Mouse (Mus musculus): Measurements from ENCODE around the gene Gm3336. TPM values are rescaled to one million over a fixed set of nuclear protein-coding genes. Genes with fewer than 3 reads are reported as not detected.

Gm3336 gene
- not detected for polyA plus RNA-seq (2014; fragmentation: Illumina TruSeq; extraction: RNeasy Lipid Tissue Mini Kit (QIAGEN cat#74804); ENCODE audit: low read depth, low replicate concordance)

GRCm38 (mm10) chr8:70718297-70718696, at the start of gene Gm3336:
TSS of gene Gm3336 (plus strand) at chr8:70718543.

GRCm38 (mm10) chr8:70673079-70673856, 45.1 kb upstream of the Gm3336 start, which contains the start of gene Lsm4:
TSS of gene Lsm4 (plus strand) at chr8:70673248.

GRCm38 (mm10) chr8:70698310-70699109, 19.8 kb upstream of the Gm3336 start, which contains the start of gene Jund:
TSS of gene Jund (plus strand) at chr8:70698949.

GRCm38 (mm10) chr8:70703287-70703686, 15.1 kb upstream of the Gm3336 start, which contains the start of gene Iqcn:
TSS of gene Iqcn (plus strand) at chr8:70703457.

GRCm38 (mm10) chr8:70723486-70724210, 5.3 kb downstream of the Gm3336 start, which contains the start of gene Pde4c:
TSS of gene Pde4c (plus strand) at chr8:70723720.

GRCm38 (mm10) chr8:70754043-70754870, 35.9 kb downstream of the Gm3336 start, which contains the start of gene Rab3a:
TSS of gene Rab3a (plus strand) at chr8:70754679.

GRCm38 (mm10) chr8:70760775-70761406, 42.5 kb downstream of the Gm3336 start, which contains the start of gene Mpv17l2:
TSS of gene Mpv17l2 (minus strand) at chr8:70760946.

Other genes starting within 250 kb of the Gm3336 start
- 2.1 TPM for gene Klhl26, start 241.6 kb upstream of the Gm3336 start, polyA plus RNA-seq (2014; fragmentation: Illumina TruSeq; extraction: RNeasy Lipid Tissue Mini Kit (QIAGEN cat#74804); ENCODE audit: low read depth, low replicate concordance)
- gene Tmem59l, start 231.2 kb upstream of the Gm3336 start, polyA plus RNA-seq (2014; fragmentation: Illumina TruSeq; extraction: RNeasy Lipid Tissue Mini Kit (QIAGEN cat#74804); ENCODE audit: low read depth, low replicate concordance) = not detected
- gene Crlf1, start 225.4 kb upstream of the Gm3336 start, polyA plus RNA-seq (2014; fragmentation: Illumina TruSeq; extraction: RNeasy Lipid Tissue Mini Kit (QIAGEN cat#74804); ENCODE audit: low read depth, low replicate concordance) = not detected
- gene Rex1bd, start 211.8 kb upstream of the Gm3336 start, polyA plus RNA-seq (2014; fragmentation: Illumina TruSeq; extraction: RNeasy Lipid Tissue Mini Kit (QIAGEN cat#74804); ENCODE audit: low read depth, low replicate concordance) = 0.77 TPM
- gene Uba52, start 207.7 kb upstream of the Gm3336 start, polyA plus RNA-seq (2014; fragmentation: Illumina TruSeq; extraction: RNeasy Lipid Tissue Mini Kit (QIAGEN cat#74804); ENCODE audit: low read depth, low replicate concordance) = 2.4 TPM
- 2.8 TPM for gene Fkbp8, start 190.8 kb upstream of the Gm3336 start, polyA plus RNA-seq (2014; fragmentation: Illumina TruSeq; extraction: RNeasy Lipid Tissue Mini Kit (QIAGEN cat#74804); ENCODE audit: low read depth, low replicate concordance)
- gene Kxd1, start 190.6 kb upstream of the Gm3336 start, polyA plus RNA-seq (2014; fragmentation: Illumina TruSeq; extraction: RNeasy Lipid Tissue Mini Kit (QIAGEN cat#74804); ENCODE audit: low read depth, low replicate concordance) = 9.4 TPM
- gene Ell, start 179.1 kb upstream of the Gm3336 start, polyA plus RNA-seq (2014; fragmentation: Illumina TruSeq; extraction: RNeasy Lipid Tissue Mini Kit (QIAGEN cat#74804); ENCODE audit: low read depth, low replicate concordance) = 0.32 TPM
- gene Isyna1, start 124.2 kb upstream of the Gm3336 start, polyA plus RNA-seq (2014; fragmentation: Illumina TruSeq; extraction: RNeasy Lipid Tissue Mini Kit (QIAGEN cat#74804); ENCODE audit: low read depth, low replicate concordance) = not detected
- not detected for gene Ssbp4, start 109.7 kb upstream of the Gm3336 start, polyA plus RNA-seq (2014; fragmentation: Illumina TruSeq; extraction: RNeasy Lipid Tissue Mini Kit (QIAGEN cat#74804); ENCODE audit: low read depth, low replicate concordance)
- not detected for gene Lrrc25, start 102.4 kb upstream of the Gm3336 start, polyA plus RNA-seq (2014; fragmentation: Illumina TruSeq; extraction: RNeasy Lipid Tissue Mini Kit (QIAGEN cat#74804); ENCODE audit: low read depth, low replicate concordance)
- gene Gdf15, start 86.1 kb upstream of the Gm3336 start, polyA plus RNA-seq (2014; fragmentation: Illumina TruSeq; extraction: RNeasy Lipid Tissue Mini Kit (QIAGEN cat#74804); ENCODE audit: low read depth, low replicate concordance) = not detected
- gene Pgpep1, start 58.2 kb upstream of the Gm3336 start, polyA plus RNA-seq (2014; fragmentation: Illumina TruSeq; extraction: RNeasy Lipid Tissue Mini Kit (QIAGEN cat#74804); ENCODE audit: low read depth, low replicate concordance) = 45.6 TPM
- gene Lsm4, start 45.3 kb upstream of the Gm3336 start, polyA plus RNA-seq (2014; fragmentation: Illumina TruSeq; extraction: RNeasy Lipid Tissue Mini Kit (QIAGEN cat#74804); ENCODE audit: low read depth, low replicate concordance) = not detected
- gene Jund, start 19.6 kb upstream of the Gm3336 start, polyA plus RNA-seq (2014; fragmentation: Illumina TruSeq; extraction: RNeasy Lipid Tissue Mini Kit (QIAGEN cat#74804); ENCODE audit: low read depth, low replicate concordance) = 16.3 TPM
- gene Iqcn, start 15.1 kb upstream of the Gm3336 start, polyA plus RNA-seq (2014; fragmentation: Illumina TruSeq; extraction: RNeasy Lipid Tissue Mini Kit (QIAGEN cat#74804); ENCODE audit: low read depth, low replicate concordance) = not detected
- gene Pde4c, start 5.2 kb downstream of the Gm3336 start, polyA plus RNA-seq (2014; fragmentation: Illumina TruSeq; extraction: RNeasy Lipid Tissue Mini Kit (QIAGEN cat#74804); ENCODE audit: low read depth, low replicate concordance) = 1.3 TPM
- gene Rab3a, start 36.1 kb downstream of the Gm3336 start, polyA plus RNA-seq (2014; fragmentation: Illumina TruSeq; extraction: RNeasy Lipid Tissue Mini Kit (QIAGEN cat#74804); ENCODE audit: low read depth, low replicate concordance) = 2.5 TPM
- 0.65 TPM for gene Mpv17l2, start 42.4 kb downstream of the Gm3336 start, polyA plus RNA-seq (2014; fragmentation: Illumina TruSeq; extraction: RNeasy Lipid Tissue Mini Kit (QIAGEN cat#74804); ENCODE audit: low read depth, low replicate concordance)
- gene Pik3r2, start 58.2 kb downstream of the Gm3336 start, polyA plus RNA-seq (2014; fragmentation: Illumina TruSeq; extraction: RNeasy Lipid Tissue Mini Kit (QIAGEN cat#74804); ENCODE audit: low read depth, low replicate concordance) = 1.5 TPM
- 1.2 TPM for gene Mast3, start 86.5 kb downstream of the Gm3336 start, polyA plus RNA-seq (2014; fragmentation: Illumina TruSeq; extraction: RNeasy Lipid Tissue Mini Kit (QIAGEN cat#74804); ENCODE audit: low read depth, low replicate concordance)
- gene Il12rb1, start 89.9 kb downstream of the Gm3336 start, polyA plus RNA-seq (2014; fragmentation: Illumina TruSeq; extraction: RNeasy Lipid Tissue Mini Kit (QIAGEN cat#74804); ENCODE audit: low read depth, low replicate concordance) = not detected
- 0.73 TPM for gene Arrdc2, start 121.2 kb downstream of the Gm3336 start, polyA plus RNA-seq (2014; fragmentation: Illumina TruSeq; extraction: RNeasy Lipid Tissue Mini Kit (QIAGEN cat#74804); ENCODE audit: low read depth, low replicate concordance)
- gene Kcnn1, start 144.7 kb downstream of the Gm3336 start, polyA plus RNA-seq (2014; fragmentation: Illumina TruSeq; extraction: RNeasy Lipid Tissue Mini Kit (QIAGEN cat#74804); ENCODE audit: low read depth, low replicate concordance) = 1.1 TPM
- not detected for gene Ccdc124, start 155.4 kb downstream of the Gm3336 start, polyA plus RNA-seq (2014; fragmentation: Illumina TruSeq; extraction: RNeasy Lipid Tissue Mini Kit (QIAGEN cat#74804); ENCODE audit: low read depth, low replicate concordance)
- gene Slc5a5, start 174.2 kb downstream of the Gm3336 start, polyA plus RNA-seq (2014; fragmentation: Illumina TruSeq; extraction: RNeasy Lipid Tissue Mini Kit (QIAGEN cat#74804); ENCODE audit: low read depth, low replicate concordance) = not detected
- 21.7 TPM for gene Rpl18a, start 178.9 kb downstream of the Gm3336 start, polyA plus RNA-seq (2014; fragmentation: Illumina TruSeq; extraction: RNeasy Lipid Tissue Mini Kit (QIAGEN cat#74804); ENCODE audit: low read depth, low replicate concordance)
- gene Map1s, start 187.4 kb downstream of the Gm3336 start, polyA plus RNA-seq (2014; fragmentation: Illumina TruSeq; extraction: RNeasy Lipid Tissue Mini Kit (QIAGEN cat#74804); ENCODE audit: low read depth, low replicate concordance) = 0.65 TPM

Measured in kidney, adult 10 weeks (tissue).